Mouse (Mus musculus) neural tube, embryonic 13.5 days (tissue): ENCODE measurements around the gene Mast1. TPM values are rescaled to one million over a fixed set of nuclear protein-coding genes. Genes with fewer than 3 reads are reported as not detected.

Experiments
- ATAC-seq: fragments of 200-750 bp; cut with Nextera tagmentation; 2 replicates; pipeline ENCODE4 v1.8.0; 2017; ENCODE audit warnings: low read depth, mild to moderate bottlenecking, moderate TSS enrichment, moderate library complexity
- H3K27ac ChIP-seq: fragments of 300-500 bp; sonication (generic); replicated peaks from 2 replicates; pipeline ENCODE4 v1.5.1; 2015; ENCODE audit warnings: moderate library complexity, mild to moderate bottlenecking, inconsistent platforms
- H3K27me3 ChIP-seq: fragments of 300-500 bp; sonication (generic); 2 replicates; pipeline ENCODE4 v1.6.1; 2015; ENCODE audit warnings: mild to moderate bottlenecking, inconsistent platforms
- H3K36me3 ChIP-seq: fragments of 300-500 bp; sonication (generic); 2 replicates; pipeline ENCODE4 v1.6.1; 2015; ENCODE audit warnings: mild to moderate bottlenecking, inconsistent platforms
- H3K4me1 ChIP-seq: fragments of 300-500 bp; sonication (generic); replicated peaks from 2 replicates; pipeline ENCODE4 v1.6.1; 2015; ENCODE audit warnings: inconsistent platforms
- H3K4me2 ChIP-seq: fragments of 300-500 bp; sonication (generic); 2 replicates; pipeline ENCODE4 v1.6.1; 2015; ENCODE audit warnings: inconsistent platforms, mild to moderate bottlenecking, moderate library complexity
- H3K4me3 ChIP-seq: fragments of 300-500 bp; sonication (generic); 2 replicates; pipeline ENCODE4 v1.5.1; 2015; ENCODE audit warnings: mild to moderate bottlenecking, inconsistent platforms
- H3K9ac ChIP-seq: fragments of 300-500 bp; sonication (generic); 2 replicates; pipeline ENCODE4 v1.6.1; 2015; ENCODE audit warnings: moderate library complexity, mild to moderate bottlenecking, inconsistent platforms
- H3K9me3 ChIP-seq: fragments of 300-500 bp; sonication (generic); 2 replicates; pipeline ENCODE4 v1.6.1; 2016; ENCODE audit warnings: inconsistent platforms
- WGBS: fragments of 180-500 bp; shearing (Covaris S2); methylation state at CpG from one replicate; pipeline ENCODE4 v1.1.7; 2015; 5-methylcytosine and 5-hydroxymethylcytosine counted together
- polyA plus RNA-seq: library from polyadenylated mRNA; unstranded; fragments of >200 nt; fragmentation: Nextera tagmentation; extraction: Ambion mirVana; gene quantifications from 2 replicates; pipeline ENCODE4 v1.2.1, GENCODE M21; 2015

Mast1 gene
- polyA plus RNA-seq, 1 experiment from 2014 or later: 62.7 TPM

DNA sequence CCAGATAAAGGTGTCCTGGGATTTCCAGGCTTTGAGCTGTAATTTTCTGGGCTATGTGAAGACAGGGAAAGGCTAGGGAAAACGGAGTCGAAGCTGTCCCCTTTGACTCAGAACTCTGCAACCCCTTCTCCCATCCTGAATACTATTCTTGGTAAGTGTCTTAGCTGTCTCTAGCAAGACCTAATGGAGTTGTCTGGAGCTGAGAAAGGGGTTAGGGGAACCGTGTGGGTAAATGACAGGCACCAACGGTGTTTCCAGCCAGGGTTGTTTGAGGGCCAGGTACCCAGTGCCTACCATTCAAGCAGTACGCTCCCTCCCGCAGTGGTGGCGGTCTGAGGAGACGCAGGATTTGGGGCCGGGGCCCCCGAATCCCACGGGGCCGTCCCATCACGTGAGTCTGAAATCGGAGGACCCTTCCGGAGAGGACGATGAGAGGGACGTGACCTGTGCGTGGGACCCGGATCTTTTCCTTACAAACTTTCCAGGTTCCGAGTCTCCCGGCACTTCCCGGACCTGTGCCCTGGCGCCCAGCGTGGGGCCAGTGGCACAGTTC lies 34.7 kb downstream of the Mast1 start:
- H3K27ac ChIP-seq: no peak overlapping the region
- WGBS: 4% methylated on average over 24 of the region's 24 CpGs
- peak overlapping the region; percentile 88 for H3K4me2 ChIP-seq
- peaks cover 45% of the 10 kb centered on the region for H3K27me3 ChIP-seq
- 0 out of 2 replicates have a peak, but pooled peaks have one; percentile 7 for ATAC-seq
- H3K4me3 ChIP-seq: peak overlapping the region; percentile 47
- H3K4me1 ChIP-seq: peaks cover 14% of the 10 kb centered on the region
- H3K36me3 ChIP-seq: no peaks in the 10 kb centered on the region
- no peaks in the 10 kb centered on the region for H3K9me3 ChIP-seq
- H3K9ac ChIP-seq: peak overlapping the region; percentile 76

- H3K4me3 ChIP-seq: peak within 1 kb of the TSS; percentile 47
- H3K9ac ChIP-seq: peak within 1 kb of the TSS; percentile 76
- ATAC-seq: no peak
- no peak within 1 kb of the TSS for H3K27ac ChIP-seq
- no peaks in the 10 kb centered on the region for H3K36me3 ChIP-seq
- WGBS: 85% methylated on average over 3 of the region's 3 CpGs
- no peaks in the 10 kb centered on the region for H3K9me3 ChIP-seq
- H3K4me1 ChIP-seq: peaks cover 14% of the 10 kb centered on the region
- H3K4me2 ChIP-seq: peak within 1 kb of the TSS; percentile 88
- H3K27me3 ChIP-seq: peaks cover 45% of the 10 kb centered on the region
Observed at GRCm38 (mm10) chr8:84901752-84902151, 35.4 kb downstream of the Mast1 start, which contains the start of gene Klf1. Gene Klf1, plus strand, starts transcription at chr8:84901928.

DNA sequence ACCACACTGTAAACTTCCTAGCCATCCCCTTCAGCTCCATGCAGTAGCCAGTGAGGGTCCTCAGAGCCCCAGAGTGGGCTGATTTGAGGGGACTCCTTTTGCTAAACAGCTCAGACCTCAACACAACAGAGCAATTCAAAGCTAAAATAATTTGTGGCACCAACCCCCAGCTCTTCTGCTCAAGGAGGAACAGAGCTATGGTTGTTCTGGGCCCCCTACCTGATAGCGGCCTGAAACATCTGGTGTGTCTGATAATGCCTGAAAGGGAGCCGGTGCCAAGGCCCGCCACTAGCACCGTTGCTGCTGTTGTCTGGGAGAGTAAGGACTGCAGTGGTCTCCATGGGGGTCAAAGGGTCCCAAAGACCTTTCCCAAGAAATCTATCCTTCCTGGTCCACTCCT lies 36.1 kb downstream of the Mast1 start:
- Histone ChIP-seq H3K27ac (no peak overlapping the region), H3K9me3 (no peaks in the 10 kb centered on the region), H3K4me1 (peaks cover 14% of the 10 kb centered on the region), H3K36me3 (no peaks in the 10 kb centered on the region), H3K4me3 (no peak overlapping the region), H3K9ac (no peak overlapping the region), H3K4me2 (no peak overlapping the region), H3K27me3 (peaks cover 45% of the 10 kb centered on the region)
- WGBS: 75% methylated on average over 4 of the region's 4 CpGs
- ATAC-seq: no peak

DNA sequence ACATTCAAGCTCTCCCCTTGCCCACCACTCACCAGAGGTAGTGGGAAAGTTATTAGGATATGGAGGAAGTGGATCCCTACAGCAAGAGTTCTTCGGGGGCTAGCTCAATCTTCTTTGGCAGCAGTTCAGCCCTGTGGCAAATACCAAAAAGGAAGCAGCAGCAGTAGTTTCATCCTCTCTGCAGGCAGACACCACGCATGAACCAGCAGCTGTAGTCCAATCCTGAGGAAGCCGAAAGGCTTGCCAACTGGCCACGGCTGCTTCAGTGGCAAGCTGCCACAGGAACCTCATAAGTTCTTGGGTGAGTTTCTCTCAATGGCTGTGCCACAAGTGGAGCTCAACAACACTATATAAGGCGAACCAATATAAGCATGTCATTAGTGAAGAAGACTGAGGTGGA lies 41.2 kb downstream of the Mast1 start:
- Histone ChIP-seq H3K4me3 (no peak overlapping the region), H3K36me3 (peaks cover 1% of the 10 kb centered on the region; the same call in 1 of the 2 replicates), H3K27me3 (peaks cover 18% of the 10 kb centered on the region), H3K27ac (no peak overlapping the region), H3K9me3 (no peaks in the 10 kb centered on the region), H3K9ac (no peak overlapping the region), H3K4me1 (peaks cover 20% of the 10 kb centered on the region), H3K4me2 (no peak overlapping the region)
- ATAC-seq: no peak
- 85% methylated on average over 5 of the region's 5 CpGs for WGBS

- Histone ChIP-seq H3K9me3 (no peaks in the 10 kb centered on the region), H3K4me2 (peak within 1 kb of the TSS; percentile 82), H3K27me3 (peaks cover 4% of the 10 kb centered on the region), H3K4me3 (peak within 1 kb of the TSS; percentile 71), H3K9ac (peak within 1 kb of the TSS; percentile 79), H3K27ac (no peak within 1 kb of the TSS; the same call in 1 of the 2 replicates), H3K36me3 (peaks cover 19% of the 10 kb centered on the region), H3K4me1 (peaks cover 20% of the 10 kb centered on the region)
- peak; percentile 99 for ATAC-seq
- under 1% methylated on average over 11 of the region's 11 CpGs for WGBS
Observed at GRCm38 (mm10) chr8:84893709-84894134, 43.4 kb downstream of the Mast1 start, which contains the start of gene Gcdh. Gene Gcdh, minus strand, starts transcription at chr8:84893921.

DNA sequence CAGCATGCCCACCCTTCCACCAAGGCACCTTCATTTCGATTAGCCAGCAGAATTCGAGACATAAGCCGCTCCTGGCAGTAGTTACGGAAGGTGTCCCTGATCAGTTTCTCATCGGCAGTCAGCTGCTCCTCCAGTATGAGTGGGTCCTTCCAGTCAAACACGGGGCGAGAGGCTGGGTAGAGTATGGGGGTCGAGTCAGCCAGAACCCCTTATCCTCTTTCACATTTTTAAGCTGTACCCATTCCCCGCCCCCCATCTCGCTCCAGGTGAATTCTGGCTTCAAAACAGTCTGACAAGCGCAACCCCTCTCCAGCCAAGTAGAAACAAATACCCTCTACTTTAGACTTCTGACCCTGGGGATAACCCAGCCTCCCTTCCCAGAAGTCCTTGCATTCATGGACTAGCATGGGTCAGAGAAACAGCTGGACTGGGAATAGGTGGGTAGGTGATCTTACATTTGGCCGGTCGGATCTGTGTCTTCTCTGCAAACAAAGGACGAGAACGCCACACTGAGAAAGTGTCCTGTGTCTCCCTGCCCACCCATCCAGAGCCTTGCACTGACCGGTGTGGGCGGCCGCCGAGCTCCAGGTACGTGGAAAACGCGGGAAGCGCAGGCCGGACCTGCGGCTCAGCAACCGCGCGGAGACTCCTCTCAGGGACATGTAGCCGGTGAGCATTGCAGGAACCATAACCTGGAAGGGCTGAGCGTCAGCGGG lies 44.0 kb downstream of the Mast1 start:
- Histone ChIP-seq H3K4me1 (peaks cover 20% of the 10 kb centered on the region), H3K27ac (no peak overlapping the region; the same call in 1 of the 2 replicates), H3K9me3 (no peaks in the 10 kb centered on the region), H3K4me3 (peak overlapping the region; percentile 71), H3K9ac (peak overlapping the region; percentile 79), H3K36me3 (peaks cover 24% of the 10 kb centered on the region), H3K4me2 (peak overlapping the region; percentile 82), H3K27me3 (peaks cover 4% of the 10 kb centered on the region)
- peak; percentile 65 for ATAC-seq
- 12% methylated on average over 31 of the region's 31 CpGs for WGBS

GRCm38 (mm10) chr8:84889141-84889540 lies 48.0 kb downstream of the Mast1 start:
- Histone ChIP-seq H3K4me1 (peaks cover 14% of the 10 kb centered on the region), H3K27ac (no peak overlapping the region), H3K9ac (no peak overlapping the region), H3K27me3 (no peaks in the 10 kb centered on the region), H3K4me3 (no peak overlapping the region), H3K9me3 (no peaks in the 10 kb centered on the region), H3K4me2 (no peak overlapping the region), H3K36me3 (peaks cover 53% of the 10 kb centered on the region)
- WGBS: 92% methylated on average over 1 of the region's 1 CpGs
- no peak for ATAC-seq

GRCm38 (mm10) chr8:84888280-84888679 lies 48.9 kb downstream of the Mast1 start:
- no peak for ATAC-seq
- 94% methylated on average over 3 of the region's 3 CpGs for WGBS
- H3K36me3 ChIP-seq: peaks cover 53% of the 10 kb centered on the region
- no peaks in the 10 kb centered on the region for H3K27me3 ChIP-seq
- peaks cover 10% of the 10 kb centered on the region for H3K4me1 ChIP-seq
- no peaks in the 10 kb centered on the region for H3K9me3 ChIP-seq
- H3K9ac ChIP-seq: no peak overlapping the region
- no peak overlapping the region for H3K4me2 ChIP-seq
- H3K27ac ChIP-seq: no peak overlapping the region
- H3K4me3 ChIP-seq: no peak overlapping the region

DNA sequence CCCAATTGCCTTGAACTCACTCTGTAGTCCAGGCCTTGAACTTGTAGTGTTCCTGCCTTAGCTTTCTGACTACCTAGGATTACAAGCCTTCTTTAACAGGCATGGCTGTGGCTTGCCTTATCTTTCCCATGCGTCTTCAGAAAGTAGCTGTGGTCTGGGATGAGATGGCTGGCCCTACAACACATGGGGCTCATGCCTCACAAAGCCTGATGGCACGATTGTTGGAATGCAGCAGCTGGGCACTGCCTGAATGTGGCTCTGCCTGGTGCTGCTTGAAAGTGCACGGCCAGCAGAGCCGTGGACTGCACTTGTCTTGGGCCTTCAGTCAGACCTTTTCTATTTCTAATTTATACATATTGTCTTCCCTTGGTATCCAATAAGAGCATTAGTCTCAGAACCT lies 52.4 kb downstream of the Mast1 start:
- H3K4me3 ChIP-seq: no peak overlapping the region
- ATAC-seq: no peak
- 86% methylated on average over 4 of the region's 4 CpGs for WGBS
- no peaks in the 10 kb centered on the region for H3K9me3 ChIP-seq
- no peak overlapping the region for H3K27ac ChIP-seq
- H3K27me3 ChIP-seq: no peaks in the 10 kb centered on the region
- H3K36me3 ChIP-seq: peaks cover 43% of the 10 kb centered on the region
- H3K9ac ChIP-seq: no peak overlapping the region
- no peak overlapping the region for H3K4me2 ChIP-seq
- no peaks in the 10 kb centered on the region for H3K4me1 ChIP-seq

- Histone ChIP-seq H3K9ac (no peak overlapping the region), H3K4me1 (no peaks in the 10 kb centered on the region), H3K36me3 (no peaks in the 10 kb centered on the region), H3K4me2 (no peak overlapping the region), H3K27me3 (no peaks in the 10 kb centered on the region), H3K4me3 (no peak overlapping the region), H3K27ac (no peak overlapping the region), H3K9me3 (no peaks in the 10 kb centered on the region)
- WGBS: 89% methylated on average over 1 of the region's 1 CpGs
- ATAC-seq: no peak
Observed at GRCm38 (mm10) chr8:84878915-84879314, 58.2 kb downstream of the Mast1 start.

- H3K4me3 ChIP-seq: no peak overlapping the region
- no peak for ATAC-seq
- peaks cover 4% of the 10 kb centered on the region for H3K4me1 ChIP-seq
- no peaks in the 10 kb centered on the region for H3K9me3 ChIP-seq
- H3K36me3 ChIP-seq: no peaks in the 10 kb centered on the region
- 82% methylated on average over 3 of the region's 3 CpGs for WGBS
- peaks cover 6% of the 10 kb centered on the region for H3K27me3 ChIP-seq
- H3K4me2 ChIP-seq: no peak overlapping the region
- H3K9ac ChIP-seq: no peak overlapping the region
- no peak overlapping the region for H3K27ac ChIP-seq
Observed at GRCm38 (mm10) chr8:84877297-84878035, 59.7 kb downstream of the Mast1 start.

GRCm38 (mm10) chr8:84874339-84874738 lies 62.8 kb downstream of the Mast1 start:
- no peak overlapping the region for H3K27ac ChIP-seq
- WGBS: 91% methylated on average over 3 of the region's 3 CpGs
- H3K4me1 ChIP-seq: peaks cover 11% of the 10 kb centered on the region
- H3K27me3 ChIP-seq: peaks cover 10% of the 10 kb centered on the region
- H3K9me3 ChIP-seq: no peaks in the 10 kb centered on the region
- H3K4me2 ChIP-seq: no peak overlapping the region
- H3K9ac ChIP-seq: no peak overlapping the region
- H3K36me3 ChIP-seq: peaks cover 12% of the 10 kb centered on the region
- H3K4me3 ChIP-seq: no peak overlapping the region
- no peak for ATAC-seq
